Mouse (Mus musculus) midbrain, embryonic 11.5 days (tissue): ENCODE measurements around the gene Rrp15. TPM values are rescaled to one million over a fixed set of nuclear protein-coding genes. Genes with fewer than 3 reads are reported as not detected.

Source experiments
- ATAC-seq: fragments of 200-750 bp; cut with Nextera tagmentation; 2 replicates; pipeline ENCODE4 v1.8.0; 2017; ENCODE audit warnings: moderate TSS enrichment, moderate library complexity; ENCODE audit not compliant: low FRiP score
- DNase-seq: peaks from one replicate; pipeline ENCODE4 v3.0.0; 2015; ENCODE audit warnings: low spot score; ENCODE audit errors: missing footprints
- H3K27ac ChIP-seq: fragments of 300-500 bp; sonication (generic); 2 replicates; pipeline ENCODE4 v1.5.1; 2014; ENCODE audit warnings: low read depth, low read length
- H3K27me3 ChIP-seq: fragments of 300-500 bp; sonication (generic); 2 replicates; pipeline ENCODE4 v1.6.1; 2014; ENCODE audit warnings: mild to moderate bottlenecking, low read length, moderate library complexity, mixed read lengths; ENCODE audit not compliant: control insufficient read depth, insufficient read depth
- H3K36me3 ChIP-seq: fragments of 300-500 bp; sonication (generic); 2 replicates; pipeline ENCODE4 v1.6.1; 2014; ENCODE audit warnings: mild to moderate bottlenecking, low read length, moderate library complexity, mixed read lengths; ENCODE audit not compliant: control insufficient read depth, insufficient read depth
- H3K4me1 ChIP-seq: fragments of 300-500 bp; sonication (generic); 2 replicates; pipeline ENCODE4 v1.6.1; 2014; ENCODE audit warnings: low read length; ENCODE audit not compliant: control insufficient read depth, insufficient read depth
- H3K4me2 ChIP-seq: fragments of 300-500 bp; sonication (generic); 2 replicates; pipeline ENCODE4 v1.6.1; 2014; ENCODE audit warnings: mild to moderate bottlenecking, moderate library complexity
- H3K4me3 ChIP-seq: fragments of 300-500 bp; sonication (generic); 2 replicates; pipeline ENCODE4 v1.5.1; 2014; ENCODE audit warnings: low read depth, low read length
- H3K9ac ChIP-seq: fragments of 300-500 bp; sonication (generic); 2 replicates; pipeline ENCODE4 v1.6.1; 2014; ENCODE audit warnings: low read length
- H3K9me3 ChIP-seq: fragments of 300-500 bp; sonication (generic); 2 replicates; pipeline ENCODE4 v1.6.1; 2016; ENCODE audit warnings: low read length; ENCODE audit not compliant: control insufficient read depth
- WGBS: fragments of 180-500 bp; shearing (Covaris S2); extraction: QIAGEN DNeasy Blood & Tissue Kit; methylation state at CpG from one replicate; pipeline ENCODE4 v1.1.7; 2014; 5-methylcytosine and 5-hydroxymethylcytosine counted together
- polyA plus RNA-seq: library from polyadenylated mRNA; unstranded; fragments of >200 nt; fragmentation: Nextera tagmentation; extraction: Ambion mirVana; gene quantifications from 2 replicates; pipeline ENCODE4 v1.2.1, GENCODE M21; 2014

Gene Rrp15
- polyA plus RNA-seq, 1 experiment from 2014 or later, result 65.7 TPM

DNA sequence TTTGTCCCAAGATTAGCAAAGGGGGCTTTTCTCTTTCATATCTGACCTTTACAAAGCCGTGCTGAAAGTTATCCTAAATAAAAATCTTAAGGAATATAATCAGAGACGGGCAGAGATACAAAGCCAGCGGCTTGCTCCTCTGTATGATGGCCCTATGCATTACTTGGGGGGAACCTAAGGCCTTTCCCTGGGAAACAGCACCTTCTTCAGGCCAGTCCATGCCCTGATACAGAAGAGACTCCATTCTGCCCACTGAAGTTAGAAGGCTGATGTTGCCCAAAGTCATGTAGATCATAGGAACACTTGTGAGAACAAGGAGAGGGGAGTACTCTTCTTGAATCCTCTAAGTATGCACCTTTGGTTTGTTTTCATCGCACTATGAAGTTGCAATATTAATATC is 56.8 kb downstream of the Rrp15 start:
- 90% methylated on average over 4 of the region's 4 CpGs for WGBS
- no peak for ATAC-seq
- no peak overlapping the region for H3K27ac ChIP-seq

DNA sequence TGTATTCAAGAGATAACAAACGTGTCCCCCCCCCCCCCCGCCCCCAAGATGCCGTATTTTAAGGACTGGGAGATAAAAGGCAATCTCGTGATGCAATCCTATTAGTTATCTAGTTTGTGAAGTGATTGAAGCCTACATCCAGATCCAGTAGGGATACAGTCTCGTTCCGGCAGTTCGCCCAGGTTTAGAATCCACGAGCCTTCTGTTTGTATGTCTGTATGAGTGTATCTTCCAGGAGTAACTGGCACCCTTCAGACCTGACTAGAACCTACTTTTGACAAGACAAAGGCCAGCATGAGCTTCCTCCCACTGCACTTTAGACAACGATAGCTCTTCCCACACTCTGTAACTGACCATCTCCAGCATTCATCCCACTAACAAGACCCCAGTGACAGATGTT is 57.5 kb downstream of the Rrp15 start:
- H3K9me3 ChIP-seq, result no peaks in the 10 kb centered on the region
- H3K27ac ChIP-seq, result no peak overlapping the region
- no peaks in the 10 kb centered on the region for H3K36me3 ChIP-seq
- no peaks in the 10 kb centered on the region for H3K27me3 ChIP-seq
- WGBS, result 88% methylated on average over 9 of the region's 9 CpGs
- H3K4me1 ChIP-seq, result no peaks in the 10 kb centered on the region
- no peak overlapping the region for H3K9ac ChIP-seq
- ATAC-seq (no peak), DNase-seq (no peak)
- H3K4me3 ChIP-seq, result no peak overlapping the region
- no peak overlapping the region for H3K4me2 ChIP-seq

More for the DNA sequence above, 56.8 kb downstream of the Rrp15 start:
- Histone ChIP-seq H3K36me3 (no peaks in the 10 kb centered on the region), H3K4me1 (no peaks in the 10 kb centered on the region), H3K9ac (no peak overlapping the region), H3K9me3 (no peaks in the 10 kb centered on the region), H3K4me2 (no peak overlapping the region), H3K27me3 (no peaks in the 10 kb centered on the region), H3K4me3 (no peak overlapping the region)
- DNase-seq, result no peak

DNA sequence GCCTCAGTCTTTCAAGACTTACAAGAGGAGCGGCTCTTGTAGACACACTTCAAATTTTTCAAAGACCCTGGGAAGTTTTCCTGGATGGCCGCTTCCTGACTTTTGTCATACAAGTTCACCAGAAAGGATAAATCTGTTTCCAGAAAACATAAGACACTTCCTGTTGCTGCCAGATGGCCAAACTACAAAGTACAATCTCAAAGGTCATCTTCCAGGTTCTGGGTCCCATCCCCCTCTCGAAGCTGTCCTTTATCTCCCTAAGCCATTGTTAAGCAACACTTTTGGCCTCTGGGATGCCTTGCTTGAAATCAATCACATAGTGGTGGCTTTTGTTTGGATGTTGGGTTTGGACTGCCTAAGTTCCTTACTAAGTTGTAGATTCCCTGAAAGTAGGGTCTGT is 65.1 kb downstream of the Rrp15 start:
- H3K27ac ChIP-seq, result no peak overlapping the region
- no peak overlapping the region for H3K4me3 ChIP-seq
- H3K4me2 ChIP-seq, result no peak overlapping the region
- H3K9me3 ChIP-seq, result no peaks in the 10 kb centered on the region
- H3K36me3 ChIP-seq, result no peaks in the 10 kb centered on the region
- no peak for DNase-seq
- WGBS, result over 99% methylated on average over 3 of the region's 3 CpGs
- no peak overlapping the region for H3K9ac ChIP-seq
- H3K27me3 ChIP-seq, result no peaks in the 10 kb centered on the region
- no peaks in the 10 kb centered on the region for H3K4me1 ChIP-seq
- ATAC-seq, result no peak

DNA sequence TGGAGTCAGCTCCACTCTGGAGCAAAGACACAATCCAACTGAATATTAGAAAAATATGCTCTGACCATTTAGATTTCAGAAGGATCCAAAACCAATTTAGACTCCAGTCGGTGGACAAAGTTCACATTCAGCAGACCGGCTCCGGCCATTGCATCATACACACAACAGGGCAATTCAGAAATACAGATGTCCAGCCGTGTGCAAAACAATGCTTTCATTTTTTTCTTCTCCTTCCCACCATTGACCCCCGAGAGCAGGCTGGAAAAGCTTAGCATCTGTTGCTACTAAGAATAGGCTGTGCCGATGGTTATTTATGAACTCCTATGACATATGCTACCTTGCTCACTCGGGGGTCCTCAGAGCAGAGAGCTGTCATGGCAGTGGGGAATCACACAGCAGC is 66.6 kb downstream of the Rrp15 start:
- H3K36me3 ChIP-seq, result no peaks in the 10 kb centered on the region
- no peak overlapping the region for H3K27ac ChIP-seq
- DNase-seq (no peak), ATAC-seq (0 out of 2 replicates have a peak, but pooled peaks have one; percentile 38)
- H3K9me3 ChIP-seq, result no peaks in the 10 kb centered on the region
- H3K9ac ChIP-seq, result no peak overlapping the region
- 58% methylated on average over 7 of the region's 7 CpGs for WGBS
- H3K4me2 ChIP-seq, result no peak overlapping the region
- no peaks in the 10 kb centered on the region for H3K27me3 ChIP-seq
- H3K4me3 ChIP-seq, result no peak overlapping the region
- H3K4me1 ChIP-seq, result no peaks in the 10 kb centered on the region

DNA sequence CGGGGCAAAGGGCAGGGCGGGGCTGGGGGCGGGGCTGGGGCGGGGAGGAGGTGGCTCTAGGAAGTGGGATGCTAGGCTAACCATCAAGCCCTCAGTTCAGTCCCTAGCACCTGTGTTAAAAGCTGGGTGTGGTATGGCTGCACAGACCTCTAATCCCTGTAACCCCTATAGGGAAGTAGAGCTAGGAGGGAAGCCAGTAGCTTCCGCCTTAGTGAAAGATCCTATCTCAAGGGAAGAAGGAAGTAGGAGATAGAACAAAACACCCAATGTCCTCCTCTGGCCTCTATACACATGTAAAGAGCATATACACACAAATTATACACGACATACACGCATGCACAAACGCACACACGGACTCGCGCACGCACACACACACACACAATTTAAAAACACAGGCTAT is 71.5 kb downstream of the Rrp15 start:
- no peak for DNase-seq
- H3K27me3 ChIP-seq, result no peaks in the 10 kb centered on the region
- no peaks in the 10 kb centered on the region for H3K36me3 ChIP-seq
- WGBS, result 80% methylated on average over 12 of the region's 12 CpGs
- no peaks in the 10 kb centered on the region for H3K9me3 ChIP-seq
- no peaks in the 10 kb centered on the region for H3K4me1 ChIP-seq
- H3K4me2 ChIP-seq, result no peak overlapping the region
- ATAC-seq, result no peak
- H3K27ac ChIP-seq, result no peak overlapping the region
- no peak overlapping the region for H3K4me3 ChIP-seq
- no peak overlapping the region for H3K9ac ChIP-seq

DNA sequence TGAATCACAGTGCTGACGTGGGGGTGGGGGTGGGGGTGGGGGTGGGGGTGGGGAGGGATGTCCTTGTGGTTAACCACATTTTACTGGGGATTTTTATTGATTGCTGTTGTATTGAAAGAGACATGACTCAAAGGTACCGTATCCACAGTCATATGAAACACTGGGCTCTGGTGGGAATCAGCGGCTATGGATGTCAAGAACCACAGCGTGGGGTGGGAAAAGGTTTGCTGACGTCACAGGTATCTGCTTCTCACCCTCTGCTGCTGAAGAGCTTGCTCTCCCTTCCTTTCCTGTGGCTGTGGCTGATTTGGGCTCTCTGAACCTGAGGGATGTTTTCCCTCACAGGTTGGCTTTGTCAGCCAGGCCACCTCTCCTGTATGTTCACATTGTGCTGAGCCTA is 73.0 kb downstream of the Rrp15 start:
- Histone ChIP-seq H3K27ac (no peak overlapping the region), H3K27me3 (no peaks in the 10 kb centered on the region), H3K9ac (no peak overlapping the region), H3K36me3 (no peaks in the 10 kb centered on the region), H3K4me1 (no peaks in the 10 kb centered on the region), H3K9me3 (no peaks in the 10 kb centered on the region), H3K4me2 (no peak overlapping the region), H3K4me3 (no peak overlapping the region)
- 66% methylated on average over 5 of the region's 5 CpGs for WGBS
- no peak for ATAC-seq
- DNase-seq, result no peak

DNA sequence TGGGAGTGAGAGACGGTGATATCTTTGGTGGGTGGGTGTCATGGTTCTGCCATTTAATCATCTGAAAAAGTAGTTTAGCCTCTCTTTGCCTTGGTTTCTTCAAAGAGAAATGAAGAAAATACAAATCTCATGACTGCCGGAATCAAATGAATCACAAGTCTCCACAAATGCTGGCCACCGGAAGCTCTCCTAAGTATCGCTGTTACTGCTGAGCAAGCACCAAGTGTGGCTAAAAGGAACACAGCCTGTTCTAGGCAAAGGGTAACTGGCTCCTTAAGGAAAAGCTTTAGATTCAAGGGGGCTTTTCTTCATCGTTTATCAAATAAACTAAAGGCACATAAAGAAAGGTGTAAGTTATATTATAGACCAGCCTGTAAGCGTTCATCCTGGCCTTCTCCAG is 73.9 kb downstream of the Rrp15 start:
- Histone ChIP-seq H3K4me2 (no peak overlapping the region), H3K36me3 (no peaks in the 10 kb centered on the region), H3K27me3 (no peaks in the 10 kb centered on the region), H3K9me3 (no peaks in the 10 kb centered on the region), H3K9ac (no peak overlapping the region), H3K4me1 (no peaks in the 10 kb centered on the region), H3K4me3 (no peak overlapping the region), H3K27ac (no peak overlapping the region)
- ATAC-seq (no peak), DNase-seq (no peak)
- 88% methylated on average over 6 of the region's 6 CpGs for WGBS

DNA sequence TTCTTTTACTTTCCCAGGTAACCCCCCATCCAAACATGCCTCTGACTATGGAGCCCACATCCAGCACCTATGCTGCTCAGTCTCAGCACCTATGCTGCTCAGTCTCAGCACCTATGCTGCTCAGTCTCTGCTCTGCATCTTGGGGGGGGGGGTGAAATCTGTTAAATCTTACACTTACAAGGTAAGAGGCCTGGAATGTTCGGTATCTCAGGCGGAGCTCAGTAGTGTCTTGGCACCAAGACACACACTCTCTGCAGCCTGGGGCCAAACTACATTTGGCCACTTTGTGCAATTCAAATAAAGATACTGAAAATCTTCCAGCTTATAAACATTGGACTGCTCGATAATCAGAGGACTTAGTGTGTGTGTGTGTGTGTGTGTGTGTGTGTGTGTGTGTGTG is 74.5 kb downstream of the Rrp15 start:
- Histone ChIP-seq H3K27me3 (no peaks in the 10 kb centered on the region), H3K4me1 (no peaks in the 10 kb centered on the region), H3K36me3 (no peaks in the 10 kb centered on the region), H3K4me2 (no peak overlapping the region), H3K27ac (no peak overlapping the region), H3K4me3 (no peak overlapping the region), H3K9me3 (no peaks in the 10 kb centered on the region), H3K9ac (no peak overlapping the region)
- 87% methylated on average over 3 of the region's 3 CpGs for WGBS
- DNase-seq, result no peak
- no peak for ATAC-seq

DNA sequence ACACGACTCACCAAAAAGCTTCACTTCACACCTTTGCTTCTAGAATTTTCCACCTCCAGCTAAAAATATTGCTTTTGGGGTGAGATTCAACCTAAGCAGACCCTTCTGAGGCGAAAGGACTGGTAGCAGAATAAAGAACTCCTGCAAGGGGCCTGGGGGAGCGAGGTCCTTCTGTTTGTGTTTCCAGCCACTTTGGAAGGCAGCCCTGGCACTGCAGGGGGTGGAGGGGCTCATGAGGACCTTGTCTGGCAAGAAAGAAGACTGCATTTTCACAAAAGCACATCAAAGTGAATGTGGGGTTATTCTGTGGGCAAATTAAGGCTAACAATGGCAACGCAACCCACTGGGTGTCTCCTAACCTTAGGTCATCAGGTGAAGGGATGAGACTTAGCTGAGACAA is 76.0 kb downstream of the Rrp15 start:
- Histone ChIP-seq H3K4me2 (no peak overlapping the region), H3K9me3 (no peaks in the 10 kb centered on the region), H3K27me3 (no peaks in the 10 kb centered on the region), H3K4me1 (no peaks in the 10 kb centered on the region), H3K9ac (no peak overlapping the region), H3K27ac (no peak overlapping the region), H3K36me3 (no peaks in the 10 kb centered on the region), H3K4me3 (no peak overlapping the region)
- ATAC-seq, result no peak
- DNase-seq, result no peak
- 81% methylated on average over 4 of the region's 4 CpGs for WGBS
